Mouse (Mus musculus): ENCODE measurements at regions not wholly inside any gene's neighbourhood (a gene's known extent, or its start where the extent isn't known, plus 50 kb on each side); places are given as distances from the start of the nearest gene placed in this dataset.

DNA sequence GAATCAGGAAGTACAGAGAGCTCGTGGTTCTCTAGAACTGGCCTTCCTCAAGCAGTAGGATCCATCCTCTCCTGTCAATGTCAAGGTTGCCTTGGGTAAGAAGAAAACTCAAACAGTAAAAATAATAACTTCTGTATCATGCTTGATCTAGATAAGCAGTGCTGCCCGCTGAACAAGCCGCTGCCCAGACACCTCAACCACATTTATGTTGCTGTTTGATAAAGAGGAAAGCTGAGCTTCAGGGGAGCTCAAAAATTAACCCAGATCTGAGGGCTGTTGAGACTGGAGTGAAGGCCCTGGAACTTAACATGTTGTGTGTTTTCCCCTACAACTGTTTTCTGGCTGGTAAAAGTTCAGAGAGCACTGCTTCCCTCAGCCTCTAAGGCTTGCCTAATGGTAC is 389.1 kb downstream of the Insc start:
- 90% methylated on average over 3 of the region's 3 CpGs for WGBS
- Histone ChIP-seq H3K9ac (ENCODE audit: low read length) (no peak overlapping the region), H3K4me1 (ENCODE audit: control insufficient read depth, insufficient read depth, low read length) (peaks cover 16% of the 10 kb centered on the region), H3K9me3 (ENCODE audit: control insufficient read depth, low read length) (no peaks in the 10 kb centered on the region), H3K27me3 (ENCODE audit: control insufficient read depth, insufficient read depth, low read length) (no peaks in the 10 kb centered on the region), H3K27ac (ENCODE audit: low read depth, low read length) (no peak overlapping the region), H3K36me3 (ENCODE audit: control insufficient read depth, insufficient read depth, low read length) (no peaks in the 10 kb centered on the region), H3K4me3 (ENCODE audit: low read depth, low read length) (no peak overlapping the region), H3K4me2 (no peak overlapping the region)
- ATAC-seq (ENCODE audit: low FRiP score) (no peak), DNase-seq (ENCODE audit: low spot score, missing footprints) (no peak)

DNA sequence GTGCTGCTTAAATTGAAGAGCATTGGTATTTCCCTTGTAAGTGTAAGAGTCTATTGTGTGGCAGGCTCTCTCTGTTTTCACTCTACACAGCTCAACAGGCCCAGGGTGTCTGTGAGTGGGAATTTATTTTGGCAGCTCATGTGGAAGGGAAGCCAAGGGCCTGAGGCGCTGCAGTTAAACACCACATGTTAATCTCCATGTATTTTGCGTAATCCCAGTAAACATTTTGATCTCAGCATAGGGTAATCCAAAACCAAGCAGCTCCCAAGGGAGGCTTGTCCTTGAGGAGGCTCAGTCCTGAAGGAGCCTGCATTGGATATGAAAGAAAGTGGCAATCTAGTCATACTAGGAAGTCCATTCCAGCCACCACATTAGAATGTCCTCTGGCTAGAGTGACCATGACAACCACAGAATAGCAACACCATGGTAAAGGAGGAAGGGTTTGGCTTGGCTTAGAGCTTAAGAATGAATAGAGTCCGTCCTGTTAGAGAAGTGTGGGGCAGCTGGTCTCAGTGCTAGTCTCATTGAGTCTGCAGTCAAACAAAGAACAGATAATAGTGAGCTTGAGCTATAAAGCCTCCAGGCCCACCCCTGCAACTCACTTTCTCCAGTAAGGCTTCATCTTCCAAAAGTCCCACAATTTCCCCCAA is 391.6 kb downstream of the Insc start:
- Histone ChIP-seq H3K4me2 (no peak overlapping the region), H3K27ac (ENCODE audit: low read depth, low read length) (no peak overlapping the region), H3K9me3 (ENCODE audit: control insufficient read depth, low read length) (no peaks in the 10 kb centered on the region), H3K9ac (ENCODE audit: low read length) (no peak overlapping the region), H3K27me3 (ENCODE audit: control insufficient read depth, insufficient read depth, low read length) (no peaks in the 10 kb centered on the region), H3K4me3 (ENCODE audit: low read depth, low read length) (no peak overlapping the region), H3K36me3 (ENCODE audit: control insufficient read depth, insufficient read depth, low read length) (no peaks in the 10 kb centered on the region), H3K4me1 (ENCODE audit: control insufficient read depth, insufficient read depth, low read length) (peaks cover 10% of the 10 kb centered on the region; the same call in 1 of the 2 replicates)
- DNase-seq (ENCODE audit: low spot score, missing footprints) (peak; percentile 54), ATAC-seq (ENCODE audit: low FRiP score) (no peak)
- WGBS = 68% methylated on average over 3 of the region's 3 CpGs

DNA sequence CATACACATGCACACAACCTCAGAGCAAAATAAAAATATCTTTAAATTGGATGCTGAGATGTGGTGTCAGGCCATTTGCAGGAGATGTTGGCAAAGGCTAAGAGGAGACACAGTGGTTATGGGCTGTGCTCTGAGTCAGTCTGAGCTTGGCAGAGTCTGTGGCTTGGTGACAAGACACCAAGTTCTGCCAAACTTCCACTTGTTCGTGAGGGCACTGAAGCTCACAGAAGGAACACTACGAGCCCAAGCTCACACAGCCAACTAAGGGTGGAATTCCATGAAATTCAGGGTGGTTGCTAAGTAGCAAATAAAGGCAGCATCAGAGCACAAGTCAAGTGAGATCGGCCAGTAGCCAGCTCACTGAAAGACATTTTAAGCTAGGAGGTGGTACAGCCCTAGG is 396.8 kb downstream of the Insc start:
- WGBS = 47% methylated on average over 3 of the region's 3 CpGs
- DNase-seq (ENCODE audit: low spot score, missing footprints) (no peak), ATAC-seq (ENCODE audit: low FRiP score) (no peak)
- Histone ChIP-seq H3K36me3 (ENCODE audit: control insufficient read depth, insufficient read depth, low read length) (no peaks in the 10 kb centered on the region), H3K9ac (ENCODE audit: low read length) (no peak overlapping the region), H3K4me3 (ENCODE audit: low read depth, low read length) (no peak overlapping the region), H3K27me3 (ENCODE audit: control insufficient read depth, insufficient read depth, low read length) (no peaks in the 10 kb centered on the region), H3K4me1 (ENCODE audit: control insufficient read depth, insufficient read depth, low read length) (no peaks in the 10 kb centered on the region), H3K27ac (ENCODE audit: low read depth, low read length) (no peak overlapping the region), H3K9me3 (ENCODE audit: control insufficient read depth, low read length) (no peaks in the 10 kb centered on the region), H3K4me2 (no peak overlapping the region)

DNA sequence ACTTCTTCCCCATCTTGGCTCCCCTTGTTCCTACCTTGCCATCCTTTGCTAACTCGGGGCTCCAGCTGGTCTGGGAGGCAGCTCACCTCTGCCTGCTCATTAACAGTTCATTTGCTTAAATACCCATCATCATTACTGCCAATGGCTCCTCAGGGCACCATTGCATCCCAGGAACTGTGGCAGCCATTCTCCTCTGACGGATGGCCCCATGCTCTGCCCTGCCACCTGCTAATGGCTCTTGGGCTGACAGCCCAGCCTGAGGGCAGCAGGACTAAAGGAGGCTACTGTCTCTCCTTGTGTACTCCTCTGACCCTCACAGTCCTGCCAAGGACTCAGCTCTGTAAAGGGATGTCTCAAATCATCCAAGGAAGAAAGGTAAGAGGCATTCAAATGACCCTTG is 398.7 kb downstream of the Insc start:
- Histone ChIP-seq H3K27ac (ENCODE audit: low read depth, low read length) (no peak overlapping the region), H3K9me3 (ENCODE audit: control insufficient read depth, low read length) (no peaks in the 10 kb centered on the region), H3K4me2 (no peak overlapping the region), H3K9ac (ENCODE audit: low read length) (no peak overlapping the region), H3K4me3 (ENCODE audit: low read depth, low read length) (no peak overlapping the region), H3K4me1 (ENCODE audit: control insufficient read depth, insufficient read depth, low read length) (no peaks in the 10 kb centered on the region), H3K36me3 (ENCODE audit: control insufficient read depth, insufficient read depth, low read length) (no peaks in the 10 kb centered on the region), H3K27me3 (ENCODE audit: control insufficient read depth, insufficient read depth, low read length) (no peaks in the 10 kb centered on the region)
- 81% methylated on average over 2 of the region's 2 CpGs for WGBS
- DNase-seq (ENCODE audit: low spot score, missing footprints) (no peak), ATAC-seq (ENCODE audit: low FRiP score) (no peak)

GRCm38 (mm10) chr7:115144947-115145346 is 401.5 kb downstream of the Insc start:
- Histone ChIP-seq H3K36me3 (ENCODE audit: control insufficient read depth, insufficient read depth, low read length) (no peaks in the 10 kb centered on the region), H3K4me3 (ENCODE audit: low read depth, low read length) (no peak overlapping the region), H3K9me3 (ENCODE audit: control insufficient read depth, low read length) (no peaks in the 10 kb centered on the region), H3K9ac (ENCODE audit: low read length) (no peak overlapping the region), H3K27me3 (ENCODE audit: control insufficient read depth, insufficient read depth, low read length) (no peaks in the 10 kb centered on the region), H3K4me2 (no peak overlapping the region), H3K27ac (ENCODE audit: low read depth, low read length) (no peak overlapping the region), H3K4me1 (ENCODE audit: control insufficient read depth, insufficient read depth, low read length) (no peaks in the 10 kb centered on the region)
- 53% methylated on average over 2 of the region's 2 CpGs for WGBS
- DNase-seq (ENCODE audit: low spot score, missing footprints) = peak; percentile 51
- no peak for ATAC-seq (ENCODE audit: low FRiP score)

DNA sequence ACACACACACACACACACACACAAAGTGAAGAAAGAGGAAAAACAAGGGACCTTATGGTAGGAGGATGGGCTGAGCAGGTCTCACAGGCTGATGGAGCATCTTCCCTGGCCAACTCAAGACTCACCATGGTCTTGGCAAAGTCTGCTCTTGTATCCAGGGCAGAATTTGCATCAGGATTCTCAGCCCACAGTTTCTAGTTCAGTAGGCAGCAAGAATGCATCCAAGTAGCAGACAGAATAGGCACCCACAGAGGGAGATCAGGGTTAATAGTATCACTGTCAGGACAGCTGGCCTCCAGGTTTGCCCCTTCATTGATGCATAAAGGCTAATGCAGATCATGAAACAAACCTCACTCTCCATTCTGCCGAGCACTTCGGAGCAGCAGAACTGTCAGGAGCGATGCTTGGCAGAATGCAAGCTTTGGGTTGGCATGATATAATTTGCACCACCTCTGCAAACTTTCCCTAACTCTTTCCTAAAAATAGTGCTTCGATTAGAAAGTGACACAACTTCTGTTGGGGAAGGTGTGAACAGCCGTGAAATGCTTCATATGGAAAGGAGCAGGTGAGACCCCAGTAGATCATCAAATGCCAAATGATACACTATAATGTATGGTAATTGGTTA is 404.0 kb downstream of the Insc start:
- Histone ChIP-seq H3K9me3 (ENCODE audit: control insufficient read depth, low read length) (no peaks in the 10 kb centered on the region), H3K27me3 (ENCODE audit: control insufficient read depth, insufficient read depth, low read length) (no peaks in the 10 kb centered on the region), H3K27ac (ENCODE audit: low read depth, low read length) (no peak overlapping the region), H3K36me3 (ENCODE audit: control insufficient read depth, insufficient read depth, low read length) (no peaks in the 10 kb centered on the region), H3K4me3 (ENCODE audit: low read depth, low read length) (no peak overlapping the region), H3K9ac (ENCODE audit: low read length) (no peak overlapping the region), H3K4me2 (no peak overlapping the region), H3K4me1 (ENCODE audit: control insufficient read depth, insufficient read depth, low read length) (no peaks in the 10 kb centered on the region)
- 67% methylated on average over 5 of the region's 5 CpGs for WGBS
- DNase-seq (ENCODE audit: low spot score, missing footprints) = peak; percentile 69
- ATAC-seq (ENCODE audit: low FRiP score) = no peak

GRCm38 (mm10) chr7:115153291-115153690 is 409.8 kb downstream of the Insc start:
- DNase-seq (ENCODE audit: low spot score, missing footprints) (no peak), ATAC-seq (ENCODE audit: low FRiP score) (no peak)
- Histone ChIP-seq H3K4me2 (no peak overlapping the region), H3K27ac (ENCODE audit: low read depth, low read length) (no peak overlapping the region), H3K27me3 (ENCODE audit: control insufficient read depth, insufficient read depth, low read length) (no peaks in the 10 kb centered on the region), H3K9me3 (ENCODE audit: control insufficient read depth, low read length) (no peaks in the 10 kb centered on the region), H3K4me1 (ENCODE audit: control insufficient read depth, insufficient read depth, low read length) (no peaks in the 10 kb centered on the region), H3K36me3 (ENCODE audit: control insufficient read depth, insufficient read depth, low read length) (no peaks in the 10 kb centered on the region), H3K4me3 (ENCODE audit: low read depth, low read length) (no peak overlapping the region), H3K9ac (ENCODE audit: low read length) (no peak overlapping the region)

DNA sequence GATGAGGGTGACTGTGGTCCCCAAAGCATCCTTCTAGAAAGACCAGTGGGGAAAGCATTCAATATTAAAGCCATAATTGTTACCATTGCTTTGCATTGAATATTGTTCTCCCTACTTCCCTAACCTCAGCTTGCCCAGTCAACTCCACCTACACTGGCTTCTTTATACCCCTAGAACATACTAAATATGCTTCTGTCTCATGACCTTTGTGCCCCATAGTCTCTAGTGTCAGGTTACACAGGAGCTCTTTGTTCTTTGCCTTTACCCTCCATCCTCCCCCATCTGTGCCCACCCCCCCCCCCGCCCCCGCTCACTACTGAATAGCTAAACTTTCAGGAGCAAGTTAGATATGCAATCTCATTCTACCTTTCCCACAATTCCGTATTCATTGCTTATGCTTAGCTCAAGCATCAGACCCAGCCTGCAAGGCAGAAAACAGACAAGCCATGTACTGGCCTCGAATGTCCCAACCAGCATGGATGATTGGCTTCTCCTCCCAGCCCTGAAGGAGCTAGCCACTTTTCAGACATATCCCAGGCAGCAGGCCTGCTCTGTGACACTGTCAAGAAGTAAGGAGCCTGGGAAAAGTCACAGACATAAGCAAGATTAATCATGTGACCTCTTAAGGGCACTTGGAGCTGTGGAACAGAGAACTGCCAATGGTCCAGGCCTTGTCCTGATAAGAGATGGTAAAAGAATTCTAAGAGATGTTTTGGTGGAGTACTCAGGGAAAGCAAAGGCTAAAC is 410.4 kb downstream of the Insc start:
- ATAC-seq (ENCODE audit: low FRiP score) (no peak), DNase-seq (ENCODE audit: low spot score, missing footprints) (no peak)
- Histone ChIP-seq H3K4me2 (no peak overlapping the region), H3K4me3 (ENCODE audit: low read depth, low read length) (no peak overlapping the region), H3K27me3 (ENCODE audit: control insufficient read depth, insufficient read depth, low read length) (no peaks in the 10 kb centered on the region), H3K27ac (ENCODE audit: low read depth, low read length) (no peak overlapping the region), H3K4me1 (ENCODE audit: control insufficient read depth, insufficient read depth, low read length) (no peaks in the 10 kb centered on the region), H3K9ac (ENCODE audit: low read length) (no peak overlapping the region), H3K36me3 (ENCODE audit: control insufficient read depth, insufficient read depth, low read length) (no peaks in the 10 kb centered on the region), H3K9me3 (ENCODE audit: control insufficient read depth, low read length) (no peaks in the 10 kb centered on the region)
- WGBS = 75% methylated on average over 4 of the region's 4 CpGs

- no peaks in the 10 kb centered on the region for H3K27me3 ChIP-seq (ENCODE audit: control insufficient read depth, insufficient read depth, low read length)
- H3K4me2 ChIP-seq = no peak overlapping the region
- DNase-seq (ENCODE audit: low spot score, missing footprints) (no peak), ATAC-seq (ENCODE audit: low FRiP score) (no peak)
- 73% methylated on average over 6 of the region's 6 CpGs for WGBS
- no peak overlapping the region for H3K27ac ChIP-seq (ENCODE audit: low read depth, low read length)
- no peaks in the 10 kb centered on the region for H3K9me3 ChIP-seq (ENCODE audit: control insufficient read depth, low read length)
- H3K36me3 ChIP-seq (ENCODE audit: control insufficient read depth, insufficient read depth, low read length) = no peaks in the 10 kb centered on the region
- H3K4me1 ChIP-seq (ENCODE audit: control insufficient read depth, insufficient read depth, low read length) = no peaks in the 10 kb centered on the region
- H3K9ac ChIP-seq (ENCODE audit: low read length) = no peak overlapping the region
- no peak overlapping the region for H3K4me3 ChIP-seq (ENCODE audit: low read depth, low read length)
Measured at GRCm38 (mm10) chr7:115170023-115170422, 426.5 kb downstream of the Insc start.
